Mouse (Mus musculus) kidney, adult 2 months (tissue): ENCODE data around the gene Nmd3. TPM values are rescaled to one million over a fixed set of nuclear protein-coding genes. Genes with fewer than 3 reads are reported as not detected.

Experiments
- DNase-seq: peaks from one replicate; pipeline ENCODE4 v3.0.0; 2021
- H3K27ac ChIP-seq: fragments of 200-500 bp; 2 replicates; pipeline ENCODE4 v1.5.1; 2012; ENCODE audit warnings: low read depth, low read length, control low read depth, inconsistent platforms; ENCODE audit not compliant: insufficient read depth
- H3K27me3 ChIP-seq: fragments of 200-500 bp; replicated peaks from 2 replicates; pipeline ENCODE4 v1.6.1; 2012; ENCODE audit warnings: mild to moderate bottlenecking, moderate library complexity, low read length, inconsistent platforms; ENCODE audit not compliant: control insufficient read depth, insufficient read depth
- H3K36me3 ChIP-seq: fragments of 200-500 bp; 2 replicates; pipeline ENCODE4 v1.6.1; 2012; ENCODE audit warnings: mild to moderate bottlenecking, moderate library complexity, low read length, inconsistent platforms; ENCODE audit not compliant: control insufficient read depth, insufficient read depth
- H3K4me1 ChIP-seq: fragments of 200-500 bp; 2 replicates; pipeline ENCODE4 v1.6.1; 2011; ENCODE audit warnings: low read length; ENCODE audit not compliant: control insufficient read depth, insufficient read depth
- H3K4me3 ChIP-seq: fragments of 200-500 bp; 2 replicates; pipeline ENCODE4 v1.5.1; 2011; ENCODE audit warnings: mild to moderate bottlenecking, low read depth, low read length, control low read depth; ENCODE audit not compliant: insufficient read depth
- CTCF ChIP-seq: fragments of 200-500 bp; conservative IDR thresholded peaks from 2 replicates; pipeline ENCODE4 v1.5.1; 2011; ENCODE audit warnings: low read depth, mild to moderate bottlenecking, control low read depth, low read length, moderate library complexity, mixed read lengths; ENCODE audit not compliant: insufficient read depth, insufficient read length
- POLR2A ChIP-seq: fragments of 200-500 bp; IDR thresholded peaks from one replicate; pipeline ENCODE4 v1.6.1; 2011; ENCODE audit warnings: low read depth, low read length, control low read depth
- WGBS: fragments of 180-500 bp; shearing (Covaris S2); methylation state at CpG from one replicate; pipeline ENCODE4 v1.1.7; 2018; 5-methylcytosine and 5-hydroxymethylcytosine counted together
- polyA plus RNA-seq: library from polyadenylated mRNA; depleted of rRNA; stranded (reverse); fragments of >200 nt; gene quantifications from 2 replicates; pipeline ENCODE4 v1.2.3, GENCODE M21; 2012

The Nmd3 gene
- polyA plus RNA-seq, 1 experiment: 32.0 TPM

GRCm38 (mm10) chr3:69733939-69734338, 12.2 kb downstream of the Nmd3 start:
- no peaks in the 10 kb centered on the region for H3K27me3 ChIP-seq
- DNase-seq: no peak
- H3K4me3 ChIP-seq: no peak overlapping the region
- H3K4me1 ChIP-seq: no peaks in the 10 kb centered on the region
- TF ChIP-seq CTCF (no peak), POLR2A (no peak)
- no peak overlapping the region for H3K27ac ChIP-seq
- no peaks in the 10 kb centered on the region; the same call in 1 of the 2 replicates for H3K36me3 ChIP-seq
- 75% methylated on average over 2 of the region's 2 CpGs for WGBS

- Histone ChIP-seq H3K27me3 (no peaks in the 10 kb centered on the region), H3K36me3 (peaks cover 8% of the 10 kb centered on the region), H3K4me1 (no peaks in the 10 kb centered on the region), H3K4me3 (no peak overlapping the region), H3K27ac (no peak overlapping the region)
- WGBS: 71% methylated on average over 3 of the region's 3 CpGs
- DNase-seq: no peak
- TF ChIP-seq POLR2A (no peak), CTCF (no peak)
These were observed 33.4 kb downstream of the Nmd3 start for GRCm38 (mm10) chr3:69755192-69755591.

GRCm38 (mm10) chr3:69755968-69756367, 34.2 kb downstream of the Nmd3 start:
- no peak for TF ChIP-seq POLR2A
- no peak for TF ChIP-seq CTCF
- Histone ChIP-seq H3K36me3 (peaks cover 8% of the 10 kb centered on the region), H3K27me3 (no peaks in the 10 kb centered on the region), H3K4me1 (no peaks in the 10 kb centered on the region), H3K4me3 (no peak overlapping the region), H3K27ac (no peak overlapping the region)
- 90% methylated on average over 3 of the region's 3 CpGs for WGBS
- DNase-seq: no peak

GRCm38 (mm10) chr3:69756499-69756898, 34.7 kb downstream of the Nmd3 start:
- no peak overlapping the region for H3K4me3 ChIP-seq
- no peaks in the 10 kb centered on the region for H3K27me3 ChIP-seq
- WGBS: 16% methylated on average over 7 of the region's 7 CpGs
- TF ChIP-seq CTCF (peak; percentile 45), POLR2A (no peak)
- no peak overlapping the region for H3K27ac ChIP-seq
- peaks cover 8% of the 10 kb centered on the region for H3K36me3 ChIP-seq
- no peaks in the 10 kb centered on the region for H3K4me1 ChIP-seq
- peak; percentile 67 for DNase-seq

- H3K4me3 ChIP-seq: no peak overlapping the region
- H3K4me1 ChIP-seq: no peaks in the 10 kb centered on the region
- TF ChIP-seq CTCF (no peak), POLR2A (no peak)
- H3K36me3 ChIP-seq: peaks cover 6% of the 10 kb centered on the region
- 98% methylated on average over 1 of the region's 1 CpGs for WGBS
- no peak for DNase-seq
- no peak overlapping the region for H3K27ac ChIP-seq
- H3K27me3 ChIP-seq: no peaks in the 10 kb centered on the region
These were observed 35.7 kb downstream of the Nmd3 start for GRCm38 (mm10) chr3:69757456-69757855.

GRCm38 (mm10) chr3:69760081-69760480, 38.3 kb downstream of the Nmd3 start:
- no peak overlapping the region for H3K27ac ChIP-seq
- 73% methylated on average over 6 of the region's 6 CpGs for WGBS
- no peak for TF ChIP-seq CTCF
- TF ChIP-seq POLR2A: no peak
- no peaks in the 10 kb centered on the region for H3K4me1 ChIP-seq
- DNase-seq: no peak
- H3K36me3 ChIP-seq: peaks cover 5% of the 10 kb centered on the region
- H3K27me3 ChIP-seq: no peaks in the 10 kb centered on the region
- H3K4me3 ChIP-seq: no peak overlapping the region

- no peaks in the 10 kb centered on the region for H3K27me3 ChIP-seq
- peak; percentile 30 for DNase-seq
- H3K4me3 ChIP-seq: no peak overlapping the region
- no peaks in the 10 kb centered on the region for H3K4me1 ChIP-seq
- H3K27ac ChIP-seq: no peak overlapping the region
- peaks cover 5% of the 10 kb centered on the region for H3K36me3 ChIP-seq
- TF ChIP-seq POLR2A (no peak), CTCF (no peak)
- WGBS: 74% methylated on average over 4 of the region's 4 CpGs
These were observed 39.4 kb downstream of the Nmd3 start for GRCm38 (mm10) chr3:69761195-69761594.

GRCm38 (mm10) chr3:69762838-69763368, 41.1 kb downstream of the Nmd3 start:
- DNase-seq: no peak
- no peak overlapping the region for H3K4me3 ChIP-seq

More at GRCm38 (mm10) chr3:69762838-69763368, 41.1 kb downstream of the Nmd3 start:
- H3K27ac ChIP-seq: no peak overlapping the region
- H3K36me3 ChIP-seq: no peaks in the 10 kb centered on the region
- no peaks in the 10 kb centered on the region for H3K27me3 ChIP-seq
- WGBS: 86% methylated on average over 6 of the region's 6 CpGs
- TF ChIP-seq POLR2A (no peak), CTCF (no peak)
- no peaks in the 10 kb centered on the region for H3K4me1 ChIP-seq
